Mouse (Mus musculus): ENCODE results near the gene Clec10a. TPM values are rescaled to one million over a fixed set of nuclear protein-coding genes. Genes with fewer than 3 reads are reported as not detected.

Gene Clec10a
- total RNA-seq, 4 experiments from 2014 or later = 1.1 to 1.8 (median 1.4) TPM

DNA sequence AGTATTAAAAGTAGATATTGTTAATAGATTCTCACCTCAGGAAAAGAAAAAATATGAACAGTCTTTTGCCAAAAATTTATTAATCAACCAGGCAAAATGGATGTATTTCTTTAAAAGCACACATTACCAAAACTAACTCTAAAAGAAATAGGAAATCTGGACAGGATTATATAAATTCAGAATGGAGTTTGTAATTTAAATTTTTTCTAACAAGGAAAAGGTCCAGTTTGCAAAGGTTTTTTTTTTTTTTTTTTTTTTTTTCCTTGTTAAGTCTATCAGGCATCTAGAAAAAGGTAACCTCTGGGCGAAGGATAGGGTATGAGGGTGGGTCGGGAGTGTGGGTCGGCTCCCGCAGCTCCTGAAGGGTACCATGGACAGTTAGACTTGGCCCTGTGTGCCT lies 24.5 kb downstream of the Clec10a start:
- no peak for DNase-seq (ENCODE audit: low spot score in 2 of 2)

- no peak for DNase-seq (ENCODE audit: low spot score in 2 of 2)
Measured at GRCm38 (mm10) chr11:70185120-70185519, 29.1 kb downstream of the Clec10a start.

- DNase-seq (ENCODE audit: low spot score in 2 of 2) = no peak
Measured at GRCm38 (mm10) chr11:70189319-70190134, 33.5 kb downstream of the Clec10a start.

- no peak for DNase-seq (ENCODE audit: low spot score in 2 of 2)
Measured at GRCm38 (mm10) chr11:70191188-70191587, 35.2 kb downstream of the Clec10a start.

- no peak for DNase-seq (ENCODE audit: low spot score in 2 of 2)
Measured at GRCm38 (mm10) chr11:70192157-70192556, 36.2 kb downstream of the Clec10a start.

- no peak for DNase-seq (ENCODE audit: low spot score in 2 of 2)
Measured at GRCm38 (mm10) chr11:70193354-70194285, 37.6 kb downstream of the Clec10a start.

- DNase-seq (ENCODE audit: low spot score in 2 of 2) = no peak
Measured at GRCm38 (mm10) chr11:70198332-70198731, 42.3 kb downstream of the Clec10a start.

- DNase-seq (ENCODE audit: low spot score in 2 of 2) = no peak
Measured at GRCm38 (mm10) chr11:70199107-70199506, 43.1 kb downstream of the Clec10a start.

GRCm38 (mm10) chr11:70200036-70200608 lies 44.1 kb downstream of the Clec10a start:
- DNase-seq (ENCODE audit: low spot score in 2 of 2) = no peak

DNA sequence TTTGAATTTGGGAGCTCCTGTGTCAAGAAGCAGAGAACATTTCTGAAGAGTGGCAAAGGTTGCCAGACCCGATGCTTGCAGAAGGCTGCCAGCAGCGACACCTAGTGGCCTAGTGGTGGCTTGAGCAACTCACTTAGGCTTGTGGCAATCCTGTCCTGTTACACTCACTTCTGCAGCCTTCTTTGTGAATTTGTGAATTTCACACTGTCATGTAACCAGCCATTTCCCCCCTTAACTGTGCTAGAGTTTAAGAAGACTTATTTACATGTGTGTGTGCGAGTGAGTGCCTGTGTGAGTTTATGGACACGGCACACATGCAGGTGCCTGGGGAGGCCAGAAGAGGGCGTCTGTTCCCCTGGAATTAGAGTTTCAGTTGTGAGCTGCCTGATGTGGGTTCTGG lies 45.7 kb downstream of the Clec10a start:
- peak; percentile 45 to 74 for DNase-seq (ENCODE audit: low spot score in 2 of 2)

GRCm38 (mm10) chr11:70206801-70207200 lies 50.8 kb downstream of the Clec10a start:
- no peak for DNase-seq (ENCODE audit: low spot score in 2 of 2)

DNA sequence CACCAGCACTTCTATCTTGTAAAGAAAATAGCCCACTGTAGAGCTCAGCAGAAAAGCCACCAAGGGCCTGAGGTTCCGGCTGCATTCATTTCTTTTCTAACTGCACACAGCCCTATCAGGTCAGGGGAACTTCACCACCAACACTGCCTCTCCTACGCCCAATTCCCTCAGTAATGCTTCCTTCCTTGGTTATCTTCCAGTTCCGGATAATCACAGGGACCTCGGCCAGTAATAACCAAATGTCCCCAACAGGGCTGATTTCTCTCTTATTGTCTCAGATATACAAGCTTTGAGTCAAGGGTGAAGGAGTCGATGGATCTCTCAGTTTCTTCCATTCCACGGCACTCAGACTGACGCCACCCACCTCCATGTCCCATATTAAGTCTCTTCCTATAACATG lies 51.3 kb downstream of the Clec10a start:
- no peak for DNase-seq (ENCODE audit: low spot score in 2 of 2)

DNA sequence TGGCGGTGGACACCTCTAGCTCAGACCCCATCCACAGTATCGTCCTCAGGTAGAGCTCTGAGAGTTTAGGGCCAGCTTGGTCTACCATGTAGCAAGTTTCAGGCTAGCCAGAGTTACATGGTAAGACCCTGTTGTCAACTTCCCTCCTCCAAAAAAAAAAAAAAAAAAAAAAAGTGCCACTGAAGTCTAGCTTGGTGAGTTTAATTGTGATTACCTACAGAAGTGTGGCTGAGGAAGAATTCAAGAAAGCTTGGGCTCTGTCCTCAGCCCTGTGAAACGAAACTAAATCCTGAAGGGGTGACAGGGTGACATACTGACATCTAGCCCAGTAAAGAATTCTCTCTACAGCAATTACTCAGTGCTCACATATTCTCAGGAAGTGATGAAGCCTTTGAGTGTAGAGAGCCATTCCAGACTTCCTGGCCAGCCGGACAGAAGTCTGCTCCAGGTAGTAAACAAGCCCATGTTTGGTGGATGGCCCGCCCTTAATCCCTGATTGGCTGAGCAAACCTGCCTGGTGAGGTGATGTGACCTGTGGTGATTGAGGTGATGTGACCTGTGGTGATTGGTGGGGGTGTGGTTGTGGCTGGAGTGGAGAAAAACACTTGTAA lies 52.9 kb downstream of the Clec10a start:
- no peak for DNase-seq (ENCODE audit: low spot score in 2 of 2)

GRCm38 (mm10) chr11:70210681-70211080 lies 54.7 kb downstream of the Clec10a start:
- no peak for DNase-seq (ENCODE audit: low spot score in 2 of 2)

DNA sequence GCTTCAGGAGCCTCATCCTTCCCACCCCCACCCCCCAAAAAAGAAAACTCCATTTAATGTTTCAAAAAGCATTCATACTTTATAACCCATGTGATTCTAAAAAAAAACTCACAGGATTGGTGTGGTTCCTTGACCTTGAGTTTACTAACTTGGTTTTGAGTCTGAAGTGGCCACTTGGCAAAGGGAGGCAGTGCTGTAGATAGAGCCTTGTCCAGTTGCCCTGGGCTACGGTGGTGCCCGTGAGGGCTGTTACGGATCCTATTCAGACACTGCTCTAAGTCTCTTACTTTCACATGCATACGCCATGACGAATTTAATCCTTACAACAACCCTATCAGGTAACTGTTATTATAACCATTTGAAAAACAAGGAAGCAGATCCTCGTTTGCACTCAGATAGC lies 56.0 kb downstream of the Clec10a start:
- DNase-seq (ENCODE audit: low spot score in 2 of 2) = no peak

GRCm38 (mm10) chr11:70212423-70212822 lies 56.4 kb downstream of the Clec10a start, which contains the start of gene Slc16a11:
Gene Slc16a11 (plus strand): TSS chr11:70212752.
- no peak for DNase-seq (ENCODE audit: low spot score in 2 of 2)

GRCm38 (mm10) chr11:70212896-70213295 lies 56.9 kb downstream of the Clec10a start:
- peak; percentile 56 to 74 for DNase-seq (ENCODE audit: low spot score in 2 of 2)

DNA sequence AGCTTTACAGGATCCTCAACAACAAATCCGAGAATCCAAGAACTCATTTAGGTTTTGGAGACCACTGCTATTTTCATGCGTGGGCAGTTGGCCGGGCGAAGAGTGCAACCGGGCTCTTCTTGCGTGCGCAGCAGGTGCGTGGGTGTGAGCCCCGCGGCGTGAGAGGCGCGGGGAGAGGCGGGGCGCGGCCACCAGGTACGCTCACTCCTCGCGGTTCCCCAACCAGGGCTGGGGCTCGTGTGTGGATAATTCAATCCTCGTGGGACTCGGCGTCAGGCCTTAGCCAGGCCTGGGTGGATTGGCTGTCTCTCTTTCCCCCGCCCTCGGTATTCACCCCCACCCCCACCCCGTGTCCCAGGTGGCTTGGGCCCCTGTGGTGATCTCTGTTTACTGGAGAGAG lies 57.7 kb downstream of the Clec10a start:
- peak; percentile 19 to 33 for DNase-seq (ENCODE audit: low spot score in 2 of 2)

GRCm38 (mm10) chr11:70214191-70214855 lies 58.3 kb downstream of the Clec10a start:
- peak; percentile 26 to 38 for DNase-seq (ENCODE audit: low spot score in 2 of 2)

- no peak for DNase-seq (ENCODE audit: low spot score in 2 of 2)
Measured at GRCm38 (mm10) chr11:70214856-70215209, 58.8 kb downstream of the Clec10a start.

DNA sequence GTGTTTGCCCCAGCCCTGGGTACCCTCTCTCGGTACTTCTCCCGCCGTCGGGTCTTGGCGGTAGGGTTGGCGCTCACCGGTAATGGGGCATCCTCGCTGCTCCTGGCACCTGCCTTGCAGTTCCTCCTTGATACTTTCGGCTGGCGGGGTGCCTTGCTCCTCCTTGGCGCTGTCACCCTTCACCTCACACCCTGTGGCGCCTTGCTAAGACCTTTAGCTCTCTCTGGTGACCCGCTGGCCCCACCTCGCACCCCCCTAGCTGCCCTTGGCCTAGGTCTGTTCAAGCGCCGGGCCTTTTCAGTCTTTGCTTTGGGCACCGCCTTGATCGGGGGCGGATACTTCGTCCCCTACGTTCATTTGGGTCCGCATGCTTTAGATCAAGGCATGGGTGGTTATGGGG lies 59.3 kb downstream of the Clec10a start:
- no peak for DNase-seq (ENCODE audit: low spot score in 2 of 2)

All from layer of hippocampus, adult 8-10 months (tissue).